Mouse (Mus musculus) lung, adult 18-20 months (tissue): ENCODE measurements around the gene Stk39.

Source experiments
- DNase-seq, 2 experiments: peaks; one replicate each; pipeline ENCODE4 v3.0.0; 2022; ENCODE audit warnings: mixed read lengths in 2 of 2

Gene Stk39

DNA sequence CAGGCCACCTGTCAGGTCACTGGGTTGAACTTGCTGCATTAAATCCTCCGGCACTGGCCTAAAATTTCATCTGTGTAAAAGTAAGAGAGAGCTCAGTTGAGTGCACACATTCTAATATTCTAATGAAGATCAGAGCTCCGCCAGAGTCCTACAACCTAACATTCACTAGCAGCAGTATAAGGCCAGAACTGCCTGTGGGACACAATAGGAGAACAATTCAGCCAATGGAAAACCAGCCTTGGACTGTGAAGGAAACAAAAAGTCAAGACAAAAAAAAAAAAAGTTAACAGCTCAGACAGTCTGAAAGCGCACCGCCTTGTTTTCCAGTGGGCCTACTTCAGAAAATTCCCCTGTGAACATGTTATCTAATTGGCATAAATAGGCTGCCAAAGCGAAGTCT is 137.1 kb downstream of the Stk39 start:
- no peak for DNase-seq

- DNase-seq = no peak
Measured at GRCm38 (mm10) chr2:68325306-68325705, 146.8 kb downstream of the Stk39 start.

GRCm38 (mm10) chr2:68321230-68321629 is 150.8 kb downstream of the Stk39 start:
- no peak for DNase-seq

DNA sequence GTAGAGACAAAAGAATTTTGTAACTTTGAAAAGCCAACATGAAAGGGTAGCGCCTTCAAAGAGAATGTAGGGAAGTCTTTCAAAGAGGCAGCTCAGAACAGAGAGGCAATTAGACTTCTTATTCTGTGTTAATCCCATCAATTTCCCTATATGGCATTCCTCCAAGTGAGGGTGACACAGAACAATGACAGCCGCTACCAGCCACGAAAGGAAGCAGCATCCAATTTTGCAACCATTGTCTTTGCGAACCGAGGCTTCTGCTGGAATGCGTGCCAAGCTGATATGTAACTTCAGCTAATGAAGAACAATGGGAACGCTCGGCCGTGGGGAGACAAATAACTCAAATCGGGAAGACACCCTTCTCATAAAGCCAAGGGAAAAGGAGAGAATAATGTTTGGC is 151.4 kb downstream of the Stk39 start:
- DNase-seq = no peak

GRCm38 (mm10) chr2:68318452-68318851 is 153.6 kb downstream of the Stk39 start:
- no peak for DNase-seq

GRCm38 (mm10) chr2:68317895-68318294 is 154.2 kb downstream of the Stk39 start:
- DNase-seq = no peak

DNA sequence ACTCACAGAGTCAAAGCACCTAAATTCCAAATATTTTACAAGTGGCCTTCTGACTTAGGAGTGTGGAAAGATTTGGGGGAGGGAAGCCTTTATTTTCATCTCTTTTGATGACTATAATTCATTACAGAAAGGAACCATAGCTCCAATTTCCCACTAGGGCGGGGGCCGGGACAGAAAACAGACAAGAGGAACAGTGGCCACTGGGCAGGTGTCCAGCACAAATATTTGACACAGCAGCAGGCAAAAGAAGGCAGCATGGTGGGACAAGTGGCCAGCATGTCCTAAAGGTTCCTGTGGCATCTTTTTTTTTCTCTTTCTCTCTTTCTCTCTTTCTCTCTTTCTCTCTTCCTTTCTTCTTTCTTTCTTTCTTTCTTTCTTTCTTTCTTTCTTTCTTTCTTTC is 154.6 kb downstream of the Stk39 start:
- DNase-seq = peak; percentile 10 to 20

DNA sequence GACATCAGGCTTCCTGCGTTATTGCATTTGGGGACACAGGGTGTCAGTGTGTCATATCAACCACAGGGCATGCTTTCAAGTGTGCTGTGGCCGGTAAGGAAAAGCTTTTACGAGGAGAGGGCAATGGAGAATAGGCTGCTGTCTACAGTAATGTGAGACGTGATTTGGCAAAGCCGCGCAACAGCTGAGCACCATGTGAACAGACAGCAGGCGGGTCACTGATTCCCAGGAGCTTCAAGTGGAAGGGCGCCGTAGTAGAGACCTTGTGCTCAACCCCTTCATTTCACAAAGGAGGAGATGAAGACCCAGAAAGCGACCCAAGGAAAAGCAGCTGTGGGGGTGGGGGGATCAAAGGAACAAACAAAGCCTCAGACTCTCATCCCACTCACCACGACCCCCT is 156.8 kb downstream of the Stk39 start:
- DNase-seq = no peak

DNA sequence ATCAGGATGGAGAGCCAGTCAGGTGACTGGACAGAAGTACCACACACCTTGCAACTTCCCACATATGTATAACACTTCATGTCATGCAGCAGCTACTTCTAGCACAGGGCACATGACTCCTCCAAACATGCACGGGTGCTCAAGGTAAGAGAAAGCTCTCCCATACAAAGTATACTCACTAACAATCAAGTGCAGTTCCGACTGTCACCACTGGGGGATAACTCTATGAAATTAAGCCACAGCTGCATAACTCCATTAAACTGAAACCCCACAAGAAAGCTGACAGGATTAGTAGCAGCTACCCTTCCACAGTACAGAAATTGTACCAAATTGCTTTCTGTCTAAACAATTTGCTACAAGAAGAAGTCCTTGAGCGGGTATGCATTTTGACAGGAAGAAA is 161.9 kb downstream of the Stk39 start:
- DNase-seq = no peak

DNA sequence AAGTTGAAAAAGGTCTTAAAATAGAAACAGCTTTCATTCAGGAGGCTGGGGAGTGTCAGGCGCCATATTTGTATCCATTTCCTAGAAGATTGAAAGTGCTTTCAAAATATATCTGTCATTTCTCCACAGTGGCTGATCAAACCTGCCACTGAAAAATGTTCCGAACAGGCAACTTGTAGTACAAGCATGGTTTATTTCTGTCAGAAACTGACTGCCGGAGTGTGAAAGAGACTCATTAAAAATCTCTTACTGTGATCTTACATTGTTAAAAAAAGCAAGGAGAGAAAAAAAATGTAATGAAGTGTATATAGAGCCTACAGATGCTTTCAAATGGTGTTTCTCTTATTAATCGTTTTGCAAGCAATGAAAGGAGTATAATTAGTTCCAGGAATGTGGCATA is 165.5 kb downstream of the Stk39 start:
- DNase-seq = no peak

- DNase-seq = no peak
Measured at GRCm38 (mm10) chr2:68304771-68305460, 167.2 kb downstream of the Stk39 start.

DNA sequence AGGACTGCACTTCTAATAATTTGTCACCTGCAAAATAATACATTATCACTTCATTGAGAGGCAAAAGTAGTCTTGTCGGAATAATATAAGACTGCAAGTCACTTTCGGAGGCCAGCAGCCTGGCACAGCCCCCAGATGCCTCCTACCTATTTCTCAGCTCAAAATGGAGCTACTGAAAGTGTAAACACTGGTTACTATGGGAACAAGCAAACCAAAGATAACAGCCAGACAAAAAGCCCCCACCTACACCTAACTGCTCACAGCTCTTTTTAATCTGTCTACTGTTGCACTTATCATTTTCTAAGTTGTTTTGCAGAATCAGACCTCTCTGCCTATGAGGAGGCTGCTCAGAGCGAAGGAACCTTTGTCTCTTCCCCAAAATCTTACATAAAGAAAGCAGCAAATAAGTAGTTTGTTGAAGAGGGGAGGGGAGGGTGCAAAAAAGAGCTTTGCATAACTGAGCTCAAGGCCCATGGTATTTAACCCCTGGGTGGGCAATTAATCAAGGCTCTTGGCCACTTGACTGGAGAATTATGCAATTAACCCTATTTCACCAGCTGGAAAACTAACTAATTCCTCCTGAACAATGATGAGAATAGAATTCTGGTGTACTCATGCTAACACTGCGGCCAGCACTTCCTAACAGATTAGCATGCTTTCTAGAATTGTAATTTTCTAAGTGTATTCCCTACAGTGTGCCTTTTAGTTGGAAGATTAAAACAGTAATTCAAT is 170.1 kb downstream of the Stk39 start:
- DNase-seq = no peak

DNA sequence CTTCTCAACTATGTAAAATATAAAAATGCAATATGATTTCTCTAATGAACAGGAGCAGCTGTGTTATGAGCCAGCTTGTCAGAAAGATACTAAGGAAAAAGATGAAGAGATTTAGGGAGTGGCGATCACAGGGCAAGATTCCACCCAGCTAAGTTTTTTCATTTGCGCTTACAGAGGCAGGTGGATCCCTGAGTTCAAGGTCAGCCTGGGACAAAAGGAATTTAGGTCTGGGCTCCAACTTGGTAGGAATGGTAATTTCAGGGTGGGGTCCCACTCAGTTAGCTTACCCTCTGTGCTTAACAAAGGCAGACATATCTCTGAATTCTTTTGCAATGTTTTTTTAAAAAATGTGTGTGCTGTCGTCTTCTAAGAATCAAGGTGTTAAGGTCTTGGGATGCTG is 173.7 kb downstream of the Stk39 start:
- DNase-seq = no peak

GRCm38 (mm10) chr2:68297955-68298354 is 174.1 kb downstream of the Stk39 start:
- no peak for DNase-seq

GRCm38 (mm10) chr2:68296743-68297142 is 175.3 kb downstream of the Stk39 start:
- no peak for DNase-seq

DNA sequence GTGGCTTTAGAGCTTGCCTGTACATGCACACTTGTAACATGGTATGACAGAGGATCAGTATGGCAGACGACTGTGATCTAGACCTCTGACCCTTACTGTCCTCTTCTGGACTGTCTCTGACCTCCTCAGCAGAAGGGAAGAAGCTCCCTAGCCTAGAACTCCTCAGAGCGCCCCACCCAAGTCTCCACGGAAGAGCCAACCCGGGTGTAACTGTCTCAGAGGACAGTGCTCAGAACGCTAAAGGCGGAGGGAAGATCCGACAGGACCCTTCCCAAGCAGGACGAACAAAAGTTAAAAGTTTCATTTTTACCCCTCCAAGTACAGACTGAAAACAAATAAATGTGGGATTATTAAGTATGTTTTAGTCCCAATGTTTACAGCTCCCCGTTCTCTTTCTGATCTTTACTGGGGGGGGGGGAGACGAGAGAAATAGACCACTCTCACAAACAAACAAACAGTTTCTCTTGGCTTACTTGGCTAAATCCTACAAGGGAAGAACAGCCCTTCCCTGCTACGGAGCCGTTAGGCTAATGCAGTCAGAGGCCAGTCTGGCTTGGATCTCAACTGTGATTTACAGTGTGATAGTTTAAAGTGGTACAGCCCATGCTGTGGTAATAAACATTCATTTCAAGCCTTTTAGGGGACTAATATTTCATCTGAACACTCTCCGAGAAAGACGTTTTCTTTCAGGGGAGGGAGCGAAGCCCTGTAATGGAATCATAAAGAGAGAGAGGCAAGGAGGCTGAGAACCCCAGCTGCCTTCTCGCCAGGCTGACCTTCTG is 179.3 kb downstream of the Stk39 start:
- DNase-seq = no peak

DNA sequence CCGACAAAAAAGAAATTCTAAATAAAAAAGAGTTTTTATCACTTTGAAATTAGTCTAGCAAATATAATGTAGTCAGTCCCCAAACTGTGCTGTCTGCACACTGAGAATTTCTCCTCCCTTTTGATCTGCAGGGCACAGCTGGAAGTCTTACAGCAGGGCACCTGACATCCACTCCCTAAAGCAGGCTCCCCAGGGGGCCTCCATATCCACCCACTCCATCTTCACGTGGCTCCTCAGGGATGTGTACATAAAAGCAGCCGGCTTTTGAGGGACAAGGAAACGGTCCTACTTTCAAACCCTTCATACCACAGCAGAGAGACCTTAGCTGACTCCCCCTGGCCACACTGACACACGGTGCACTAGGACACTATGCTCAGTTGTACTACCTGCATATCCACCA is 180.2 kb downstream of the Stk39 start:
- no peak for DNase-seq

DNA sequence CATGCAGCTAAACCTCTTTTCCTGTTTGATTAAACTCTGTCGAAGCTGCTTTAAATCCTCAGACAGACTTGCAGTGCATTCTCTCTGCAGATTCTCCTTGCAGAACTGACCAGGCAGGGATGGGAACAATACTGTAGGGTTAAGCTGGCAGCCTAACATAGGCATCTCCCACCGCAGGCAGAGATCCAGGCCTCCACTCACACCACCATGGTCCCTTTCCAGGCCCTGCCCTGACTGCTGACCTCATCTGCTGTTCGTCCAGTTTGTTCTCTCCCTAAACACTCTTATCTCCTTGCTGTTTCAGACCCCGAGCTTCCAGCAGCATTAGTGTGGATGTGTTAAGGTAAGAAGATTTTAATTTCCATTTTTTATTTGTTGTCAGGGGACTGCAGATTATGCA is 182.1 kb downstream of the Stk39 start:
- DNase-seq = no peak

- no peak for DNase-seq
Measured at GRCm38 (mm10) chr2:68289177-68289576, 182.9 kb downstream of the Stk39 start.

DNA sequence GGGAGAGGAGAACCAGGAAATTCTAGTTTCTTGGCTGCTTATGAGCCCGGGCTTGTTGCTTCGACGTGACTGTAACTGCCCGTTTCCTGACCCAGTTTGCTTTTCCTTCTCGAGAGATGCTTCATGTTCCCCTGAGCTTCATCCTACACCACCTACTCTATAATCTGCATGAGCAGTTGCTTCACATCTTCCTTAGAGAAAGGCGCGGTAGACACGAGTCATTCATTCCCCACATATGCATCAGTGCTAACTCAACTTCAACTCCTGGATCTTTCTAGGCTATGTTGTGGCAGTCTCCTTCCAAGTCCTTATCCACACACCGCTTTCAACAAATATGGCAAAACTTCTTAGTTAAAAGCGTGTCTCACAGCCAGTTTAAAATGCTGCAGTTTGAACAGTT is 184.0 kb downstream of the Stk39 start:
- DNase-seq = no peak

GRCm38 (mm10) chr2:68284391-68284790 is 187.7 kb downstream of the Stk39 start:
- peak; percentile 26 to 48 for DNase-seq

- no peak for DNase-seq
Measured at GRCm38 (mm10) chr2:68283021-68283548, 189.0 kb downstream of the Stk39 start.

DNA sequence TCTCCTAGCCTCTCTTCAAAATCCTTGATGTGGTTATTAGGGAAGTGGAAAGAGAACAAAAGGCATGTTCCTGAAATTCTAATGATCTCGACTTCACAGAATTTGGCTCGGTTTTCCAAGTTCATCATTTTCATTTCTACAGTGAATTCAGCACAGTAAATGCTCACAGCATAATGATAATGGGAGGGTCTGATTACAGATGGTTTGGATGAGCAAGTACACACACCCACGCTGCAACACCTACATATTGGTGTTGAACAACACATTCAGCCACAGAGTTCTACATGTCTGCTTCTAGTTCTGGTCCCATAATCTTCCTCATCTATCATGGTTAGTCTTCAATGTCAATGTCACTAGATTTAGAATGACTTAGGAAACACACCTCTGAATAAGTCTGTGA is 190.5 kb downstream of the Stk39 start:
- no peak for DNase-seq

- DNase-seq = no peak
Measured at GRCm38 (mm10) chr2:68271301-68271700, 200.8 kb downstream of the Stk39 start.
